Mouse (Mus musculus): ENCODE results near the gene Sparcl1. TPM values are rescaled to one million over a fixed set of nuclear protein-coding genes. Genes with fewer than 3 reads are reported as not detected.

Sparcl1 gene
- total RNA-seq, 4 experiments from 2014 or later = 165 to 223 (median 203) TPM

- DNase-seq (ENCODE audit: low spot score) = no peak
Observed at GRCm38 (mm10) chr5:104062773-104063551, 50.6 kb downstream of the Sparcl1 start.

- DNase-seq (ENCODE audit: low spot score) = peak; percentile 33
Observed at GRCm38 (mm10) chr5:104061936-104062772, 51.4 kb downstream of the Sparcl1 start.

GRCm38 (mm10) chr5:104060429-104060828, 53.1 kb downstream of the Sparcl1 start:
- no peak for DNase-seq (ENCODE audit: low spot score)

GRCm38 (mm10) chr5:104059628-104060027, 53.9 kb downstream of the Sparcl1 start:
- DNase-seq (ENCODE audit: low spot score) = no peak

GRCm38 (mm10) chr5:104058021-104058420, 55.5 kb downstream of the Sparcl1 start:
- peak; percentile 36 for DNase-seq (ENCODE audit: low spot score)

GRCm38 (mm10) chr5:104056295-104056694, 57.2 kb downstream of the Sparcl1 start:
- no peak for DNase-seq (ENCODE audit: low spot score)

GRCm38 (mm10) chr5:104055816-104056215, 57.7 kb downstream of the Sparcl1 start:
- no peak for DNase-seq (ENCODE audit: low spot score)

GRCm38 (mm10) chr5:104054938-104055337, 58.6 kb downstream of the Sparcl1 start:
- no peak for DNase-seq (ENCODE audit: low spot score)

GRCm38 (mm10) chr5:104052956-104053355, 60.6 kb downstream of the Sparcl1 start:
- DNase-seq (ENCODE audit: low spot score) = no peak

- no peak for DNase-seq (ENCODE audit: low spot score)
Observed at GRCm38 (mm10) chr5:104048139-104048538, 65.4 kb downstream of the Sparcl1 start.

- peak; percentile 24 for DNase-seq (ENCODE audit: low spot score)
Observed at GRCm38 (mm10) chr5:104047200-104048105, 66.1 kb downstream of the Sparcl1 start.

GRCm38 (mm10) chr5:104046256-104047199, 67.0 kb downstream of the Sparcl1 start, which contains the start of gene Nudt9:
Gene Nudt9, plus strand, starts transcription at chr5:104046306.
- DNase-seq (ENCODE audit: low spot score) = peak; percentile 96

- no peak for DNase-seq (ENCODE audit: low spot score)
Observed at GRCm38 (mm10) chr5:104043704-104044103, 69.8 kb downstream of the Sparcl1 start.

- no peak for DNase-seq (ENCODE audit: low spot score)
Observed at GRCm38 (mm10) chr5:104042906-104043305, 70.6 kb downstream of the Sparcl1 start.

GRCm38 (mm10) chr5:104039154-104039932, 74.2 kb downstream of the Sparcl1 start:
- peak; percentile 46 for DNase-seq (ENCODE audit: low spot score)

GRCm38 (mm10) chr5:104036686-104037085, 76.8 kb downstream of the Sparcl1 start:
- DNase-seq (ENCODE audit: low spot score) = no peak

GRCm38 (mm10) chr5:104035824-104036223, 77.7 kb downstream of the Sparcl1 start:
- no peak for DNase-seq (ENCODE audit: low spot score)

GRCm38 (mm10) chr5:104035066-104035465, 78.5 kb downstream of the Sparcl1 start:
- DNase-seq (ENCODE audit: low spot score) = no peak

- DNase-seq (ENCODE audit: low spot score) = no peak
Observed at GRCm38 (mm10) chr5:104032434-104033097, 81.0 kb downstream of the Sparcl1 start.
